Mouse (Mus musculus) myocyte (in vitro differentiated cells): ENCODE data around the gene Siglec1. TPM values are rescaled to one million over a fixed set of nuclear protein-coding genes. Genes with fewer than 3 reads are reported as not detected.

Experiments used
- H3K27me3 ChIP-seq: one replicate; pipeline ENCODE4 v1.6.1; 2011; ENCODE audit not compliant: control insufficient read depth, insufficient read depth, insufficient read length
- H3K36me3 ChIP-seq: one replicate; pipeline ENCODE4 v1.6.1; 2011; ENCODE audit not compliant: control insufficient read depth, insufficient read depth
- H3K4me2 ChIP-seq: one replicate; pipeline ENCODE4 v1.6.1; 2011; ENCODE audit warnings: low read depth, control low read depth
- H3K4me3 ChIP-seq: one replicate; pipeline ENCODE4 v1.5.1; 2011; ENCODE audit warnings: mild to moderate bottlenecking, control low read depth, moderate library complexity
- H3K79me2 ChIP-seq: one replicate; pipeline ENCODE4 v1.6.1; 2011; ENCODE audit not compliant: control insufficient read depth, insufficient read depth
- H3ac ChIP-seq: one replicate; pipeline ENCODE4 v1.6.1; 2011; ENCODE audit not compliant: control insufficient read depth, insufficient read length
- CEBPB ChIP-seq: IDR thresholded peaks from 2 replicates; pipeline ENCODE4 v1.6.1; 2011; ENCODE audit warnings: mild to moderate bottlenecking, moderate library complexity; ENCODE audit not compliant: poor library complexity, insufficient read depth, severe bottlenecking
- E2F4 ChIP-seq: IDR thresholded peaks from one replicate; pipeline ENCODE4 v1.6.1; 2011; ENCODE audit warnings: mild to moderate bottlenecking, control low read depth, moderate library complexity; ENCODE audit not compliant: insufficient read depth
- MAX ChIP-seq: IDR thresholded peaks from one replicate; pipeline ENCODE4 v1.6.1; 2011; ENCODE audit warnings: low read depth, mild to moderate bottlenecking, control low read depth
- MYOD1 ChIP-seq, 3 experiments: IDR thresholded peaks; one replicate each; pipeline ENCODE4 v1.6.1; 2011; ENCODE audit warnings: control low read depth in 2 of 3, low read depth in 2 of 3, mild to moderate bottlenecking in 2 of 3, moderate library complexity in 1 of 3; ENCODE audit not compliant: insufficient read length in 2 of 3, control insufficient read depth in 1 of 3
- MYOG ChIP-seq, 3 experiments: IDR thresholded peaks; one replicate each; pipeline ENCODE4 v1.6.1; 2011; ENCODE audit warnings: control low read depth in 2 of 3, low read depth in 2 of 3, mild to moderate bottlenecking in 2 of 3; ENCODE audit not compliant: insufficient read length in 2 of 3, control insufficient read depth in 1 of 3, insufficient read depth in 1 of 3
- POLR2A ChIP-seq: IDR thresholded peaks from one replicate; pipeline ENCODE4 v1.6.1; 2011; ENCODE audit warnings: low read depth, mild to moderate bottlenecking, control low read depth, moderate library complexity; ENCODE audit not compliant: insufficient read length
- POLR2AphosphoS2 ChIP-seq: IDR thresholded peaks from one replicate; pipeline ENCODE4 v1.6.1; 2011; ENCODE audit warnings: low read depth, control low read depth; ENCODE audit not compliant: insufficient read length
- REST ChIP-seq: IDR thresholded peaks from one replicate; pipeline ENCODE4 v1.6.1; 2011; ENCODE audit warnings: mild to moderate bottlenecking, control low read depth, moderate library complexity; ENCODE audit not compliant: insufficient read depth, insufficient read length
- SRF ChIP-seq: IDR thresholded peaks from one replicate; pipeline ENCODE4 v1.6.1; 2011; ENCODE audit warnings: low read depth; ENCODE audit not compliant: control insufficient read depth, insufficient read length
- TCF12 ChIP-seq: IDR thresholded peaks from one replicate; pipeline ENCODE4 v1.6.1; 2011; ENCODE audit warnings: mild to moderate bottlenecking, control low read depth; ENCODE audit not compliant: poor library complexity, insufficient read depth, severe bottlenecking
- TCF3 ChIP-seq: IDR thresholded peaks from one replicate; pipeline ENCODE4 v1.6.1; 2011; ENCODE audit warnings: low read depth, control low read depth; ENCODE audit not compliant: insufficient read length
- USF1 ChIP-seq: IDR thresholded peaks from one replicate; pipeline ENCODE4 v1.6.1; 2011; ENCODE audit warnings: low read depth, mild to moderate bottlenecking, control low read depth, moderate library complexity
- polyA plus RNA-seq: library from polyadenylated mRNA; unstranded; fragments of >200 nt; fragmentation: generic; extraction: Trizol; gene quantifications from one replicate; pipeline ENCODE4 v1.2.1, GENCODE M21; 2012; ENCODE audit warnings: missing spikeins

Siglec1 gene
- polyA plus RNA-seq, 1 experiment = not detected

- no peaks in the 10 kb centered on the region for H3K79me2 ChIP-seq
- no peaks in the 10 kb centered on the region for H3K36me3 ChIP-seq
- H3ac ChIP-seq = no peak overlapping the region
- TF ChIP-seq SRF = no peak
- no peak for TF ChIP-seq POLR2AphosphoS2
- no peak for TF ChIP-seq TCF3
- TF ChIP-seq CEBPB = no peak
- no peak for TF ChIP-seq MAX
- TF ChIP-seq POLR2A = no peak
- no peak overlapping the region for H3K4me3 ChIP-seq
- no peaks in the 10 kb centered on the region for H3K27me3 ChIP-seq
- H3K4me2 ChIP-seq = no peak overlapping the region
Measured at GRCm38 (mm10) chr2:131093577-131093976, 7.0 kb upstream of the Siglec1 start.

DNA sequence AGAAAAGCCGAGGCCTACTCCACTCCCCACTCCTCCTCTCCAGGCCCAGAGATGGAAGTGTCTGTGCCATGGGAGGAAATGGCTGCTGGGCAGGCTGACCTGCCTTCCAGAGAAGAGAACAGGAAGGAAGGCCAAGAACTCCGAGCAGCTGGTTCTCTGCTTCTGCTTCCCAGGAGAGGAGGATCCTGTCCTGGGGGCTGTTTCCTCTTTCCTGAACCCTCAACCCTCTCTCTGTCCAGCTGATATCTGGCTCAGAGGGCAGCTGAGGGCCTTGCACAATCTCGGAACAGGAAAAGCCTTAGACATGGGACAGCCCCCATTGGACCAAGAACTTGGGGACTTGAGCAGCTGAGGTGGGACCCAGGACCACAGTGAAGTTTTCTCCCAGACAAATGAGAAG, 4.3 kb upstream of the Siglec1 start:
- Histone ChIP-seq H3K36me3 (no peaks in the 10 kb centered on the region), H3K4me2 (no peak overlapping the region), H3K27me3 (no peaks in the 10 kb centered on the region), H3K79me2 (no peaks in the 10 kb centered on the region), H3ac (no peak overlapping the region), H3K4me3 (no peak overlapping the region)
- no peak for TF ChIP-seq E2F4
- no peak for TF ChIP-seq MYOD1 (IDR thresholded peaks at IDR 0.05; ENCODE audit: control insufficient read depth in 1 of 3, insufficient read length in 2 of 3, low read depth in 2 of 3)
- TF ChIP-seq SRF = no peak
- TF ChIP-seq CEBPB = no peak
- TF ChIP-seq POLR2AphosphoS2 = no peak
- no peak for TF ChIP-seq MYOG (IDR thresholded peaks at IDR 0.05; ENCODE audit: control insufficient read depth in 1 of 3, insufficient read depth in 1 of 3, insufficient read length in 2 of 3, low read depth in 2 of 3)
- TF ChIP-seq TCF12 = no peak
- TF ChIP-seq REST = no peak

DNA sequence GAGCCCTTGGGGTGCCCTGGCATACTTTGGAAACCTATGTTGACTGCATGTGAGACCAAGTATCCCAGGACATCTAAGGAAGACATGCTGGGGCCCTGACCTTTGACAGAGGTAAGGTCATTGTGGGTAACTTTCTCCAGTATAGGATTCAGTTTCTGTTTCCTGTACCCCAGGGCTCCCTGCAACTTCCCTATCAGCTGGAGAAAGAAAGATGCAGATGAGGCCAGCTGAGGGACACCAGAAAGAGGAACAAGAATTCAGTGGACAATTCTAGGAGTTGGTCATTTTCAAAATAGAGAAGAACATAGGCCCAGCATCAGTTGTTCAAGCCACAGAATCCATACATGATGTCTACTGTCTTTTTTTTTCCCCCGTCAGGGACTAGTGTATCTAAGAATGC, 3.1 kb upstream of the Siglec1 start:
- TF ChIP-seq MYOG (IDR thresholded peaks at IDR 0.05; ENCODE audit: control insufficient read depth in 1 of 3, insufficient read depth in 1 of 3, insufficient read length in 2 of 3, low read depth in 2 of 3) = no peak
- TF ChIP-seq USF1 = no peak
- TF ChIP-seq TCF3 = no peak
- TF ChIP-seq TCF12 = no peak
- no peak for TF ChIP-seq POLR2AphosphoS2
- no peak for TF ChIP-seq POLR2A
- no peak for TF ChIP-seq E2F4
- TF ChIP-seq REST = no peak
- no peak for TF ChIP-seq CEBPB
- no peak for TF ChIP-seq MAX
- no peak for TF ChIP-seq SRF
- TF ChIP-seq MYOD1 (IDR thresholded peaks at IDR 0.05; ENCODE audit: control insufficient read depth in 1 of 3, insufficient read length in 2 of 3, low read depth in 2 of 3) = no peak
- no peak overlapping the region for H3K4me3 ChIP-seq
- H3K27me3 ChIP-seq = no peaks in the 10 kb centered on the region
- H3K79me2 ChIP-seq = no peaks in the 10 kb centered on the region
- H3ac ChIP-seq = no peak overlapping the region
- H3K36me3 ChIP-seq = no peaks in the 10 kb centered on the region
- no peak overlapping the region for H3K4me2 ChIP-seq

DNA sequence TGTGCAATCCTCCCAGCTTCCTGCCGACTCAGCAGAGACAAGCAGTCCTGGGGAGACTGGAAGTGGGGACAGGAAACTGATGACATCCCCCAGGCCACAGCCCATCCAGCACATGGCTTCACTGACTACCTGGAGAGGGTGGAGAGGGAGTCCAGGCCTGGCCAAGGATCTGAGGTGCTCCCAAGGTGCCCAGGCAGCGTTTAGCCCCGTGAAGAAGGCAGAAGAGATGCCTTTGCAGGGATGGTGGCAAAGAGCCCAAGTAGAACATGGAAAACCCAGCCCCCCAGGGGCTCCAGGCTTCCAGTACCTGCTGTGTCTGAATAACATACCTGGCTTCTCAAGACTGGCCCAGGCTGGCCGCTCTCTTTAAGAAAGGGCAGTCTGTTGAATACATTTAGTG, 2.0 kb upstream of the Siglec1 start:
- no peaks in the 10 kb centered on the region for H3K27me3 ChIP-seq
- H3ac ChIP-seq = no peak overlapping the region
- no peaks in the 10 kb centered on the region for H3K36me3 ChIP-seq
- no peaks in the 10 kb centered on the region for H3K79me2 ChIP-seq
- H3K4me2 ChIP-seq = no peak overlapping the region
- no peak for TF ChIP-seq POLR2A
- H3K4me3 ChIP-seq = no peak overlapping the region

GRCm38 (mm10) chr2:131084206-131084605, 2.4 kb downstream of the Siglec1 start:
- TF ChIP-seq E2F4 (no peak), TCF3 (no peak), USF1 (no peak), TCF12 (no peak), MYOD1 (IDR thresholded peaks at IDR 0.05; ENCODE audit: control insufficient read depth in 1 of 3, insufficient read length in 2 of 3, low read depth in 2 of 3) (no peak), POLR2A (no peak), MYOG (IDR thresholded peaks at IDR 0.05; ENCODE audit: control insufficient read depth in 1 of 3, insufficient read depth in 1 of 3, insufficient read length in 2 of 3, low read depth in 2 of 3) (no peak), SRF (no peak)
- Histone ChIP-seq H3K36me3 (no peaks in the 10 kb centered on the region), H3K4me2 (no peak overlapping the region), H3K27me3 (peaks cover 17% of the 10 kb centered on the region), H3K79me2 (no peaks in the 10 kb centered on the region), H3K4me3 (no peak overlapping the region), H3ac (no peak overlapping the region)

GRCm38 (mm10) chr2:131080507-131080906, 6.1 kb downstream of the Siglec1 start:
- Histone ChIP-seq H3K4me3 (no peak overlapping the region), H3ac (no peak overlapping the region), H3K27me3 (peaks cover 32% of the 10 kb centered on the region), H3K4me2 (no peak overlapping the region), H3K36me3 (no peaks in the 10 kb centered on the region), H3K79me2 (no peaks in the 10 kb centered on the region)
- TF ChIP-seq MYOG (IDR thresholded peaks at IDR 0.05; ENCODE audit: control insufficient read depth in 1 of 3, insufficient read depth in 1 of 3, insufficient read length in 2 of 3, low read depth in 2 of 3) = no peak
